In genomic region chr9:115922662-115923061, GRCm38 (mm10) we compare ENCODE assay signal across 26 mouse cellular contexts. TPM values are rescaled to one million over a fixed set of nuclear protein-coding genes. Genes with fewer than 3 reads are reported as not detected.
"Had no signal": no experiment of that assay in that cellular context is flagged by ENCODE, and none has a peak within 500 bp of the region (broad histone marks: within the 10 kb centered on the region; RNA-seq: fewer than 3 reads in every experiment).

No protein-coding gene starts in this region.

- H3K9ac ChIP-seq: heart, embryonic 12.5 days; hindbrain, embryonic 14.5 days; intestine, embryonic 15.5 days; limb, embryonic 13.5 days; limb, embryonic 15.5 days; liver, embryonic 12.5 days; liver, embryonic 14.5 days had no signal

- H3K4me3 ChIP-seq: heart, adult 2 months; heart, embryonic 12.5 days; intestine, embryonic 15.5 days; layer of hippocampus, adult 2 months; limb, embryonic 13.5 days; limb, embryonic 15.5 days; liver, embryonic 12.5 days had no signal

- H3K9me3 ChIP-seq: intestine, embryonic 15.5 days; limb, embryonic 15.5 days; liver, embryonic 12.5 days had no signal

- H3K4me1 ChIP-seq: heart, embryonic 12.5 days; intestine, embryonic 15.5 days; limb, embryonic 15.5 days; liver, embryonic 12.5 days had no signal

- DNase-seq: gastrocnemius, postnatal 14 days; gastrocnemius, postnatal 36 days; heart, adult 2 months; heart, postnatal 10 days; heart, postnatal 4 days; kidney, adult 18-20 months; kidney, adult 8-10 months; kidney, postnatal 10 days; kidney, postnatal 25 days; kidney, postnatal 4 days; layer of hippocampus, postnatal 36 days; left cerebral cortex, postnatal 4 days had no signal

- H3K4me2 ChIP-seq: heart, embryonic 12.5 days; hindbrain, embryonic 14.5 days; intestine, embryonic 15.5 days; limb, embryonic 13.5 days; limb, embryonic 15.5 days; liver, embryonic 12.5 days had no signal

- ATAC-seq: forebrain, embryonic 16.5 days; hindbrain, embryonic 16.5 days; inflammation-experienced regulatory T-cells, adult 6 months; intestine, embryonic 15.5 days; intestine, postnatal 0 days; liver, embryonic 12.5 days had no signal

- H3K36me3 ChIP-seq: heart, embryonic 12.5 days; intestine, embryonic 15.5 days; limb, embryonic 13.5 days; limb, embryonic 15.5 days; liver, embryonic 12.5 days had no signal

- H3K27me3 ChIP-seq: heart, embryonic 12.5 days; intestine, embryonic 15.5 days; limb, embryonic 13.5 days; limb, embryonic 15.5 days; liver, embryonic 12.5 days had no signal

- H3K27ac ChIP-seq: heart, adult 2 months; hindbrain, embryonic 14.5 days; intestine, embryonic 15.5 days; layer of hippocampus, adult 2 months; limb, embryonic 13.5 days; limb, embryonic 15.5 days; liver, embryonic 12.5 days; liver, embryonic 14.5 days had no signal

RNA-seq across cellular contexts. Expression of gene Gadl1, which starts 13.4 kb away (rescaled TPM):
- total RNA-seq: heart, adult 2 months; liver, adult 2 months had no signal
- polyA plus RNA-seq: gonadal fat pad, adult 2 months; inflammation-experienced regulatory T-cells, adult 6 months; liver, adult 2 months had no signal
